Mouse (Mus musculus): ENCODE data around the gene Lingo1.

DNA sequence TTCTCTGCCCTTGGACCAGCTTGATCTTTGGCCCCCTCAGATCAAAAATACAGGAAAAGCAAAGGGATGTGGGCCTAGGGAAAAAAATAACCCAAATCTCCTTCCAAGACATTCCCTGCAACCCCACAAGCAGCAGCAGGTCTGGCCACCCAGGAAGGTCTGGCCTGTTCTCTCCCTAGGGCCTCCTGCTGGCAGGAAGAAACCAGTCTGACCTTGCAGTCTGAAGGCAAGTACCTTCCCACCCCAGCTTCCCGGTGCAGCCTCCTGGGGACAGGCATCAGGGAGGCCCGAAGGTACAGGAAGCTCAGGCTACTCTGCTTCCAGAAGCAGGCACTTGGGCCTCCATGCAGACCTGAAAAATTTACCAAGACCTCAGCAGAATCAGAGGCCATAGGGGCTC lies 67.1 kb downstream of the Lingo1 start:
- TF ChIP-seq POLR2A (IDR thresholded peaks at IDR 0.05; ENCODE audit: borderline replicate concordance, low read depth, low read length) (no peak), CTCF (IDR thresholded peaks at IDR 0.05; ENCODE audit: low read depth, low read length) (no peak)

Data from bone marrow macrophage, adult 2 months (primary cell).